Mouse (Mus musculus) embryonic facial prominence, embryonic 14.5 days (tissue): ENCODE measurements around the gene Gng13. TPM values are rescaled to one million over a fixed set of nuclear protein-coding genes. Genes with fewer than 3 reads are reported as not detected.
A peak's percentile ranks its signal among the peaks of the same experiment; 100 is the strongest.

Experiments used
- ATAC-seq: fragments of 200-750 bp; cut with Nextera tagmentation; 2 replicates; pipeline ENCODE4 v1.8.0; 2017; ENCODE audit warnings: low read depth, moderate number of reproducible peaks, moderate TSS enrichment
- DNase-seq: peaks from one replicate; pipeline ENCODE4 v3.0.0-alpha.2; 2015; ENCODE audit warnings: low spot score
- H3K27ac ChIP-seq: fragments of 300-500 bp; sonication (generic); replicated peaks from 2 replicates; pipeline ENCODE4 v1.5.1; 2014; ENCODE audit warnings: low read depth, mild to moderate bottlenecking, low read length, moderate library complexity
- H3K27me3 ChIP-seq: fragments of 300-500 bp; sonication (generic); replicated peaks from 2 replicates; pipeline ENCODE4 v1.6.1; 2014; ENCODE audit warnings: low read length; ENCODE audit not compliant: control insufficient read depth, insufficient read depth
- H3K36me3 ChIP-seq: fragments of 300-500 bp; sonication (generic); 2 replicates; pipeline ENCODE4 v1.6.1; 2014; ENCODE audit warnings: low read length, mixed read lengths; ENCODE audit not compliant: control insufficient read depth, insufficient read depth
- H3K4me1 ChIP-seq: fragments of 300-500 bp; sonication (generic); 2 replicates; pipeline ENCODE4 v1.6.1; 2014; ENCODE audit warnings: antibody characterized with exemption, low read length; ENCODE audit not compliant: control insufficient read depth, insufficient read depth
- H3K4me2 ChIP-seq: fragments of 300-500 bp; sonication (generic); 2 replicates; pipeline ENCODE4 v1.6.1; 2014; ENCODE audit warnings: low read depth, mild to moderate bottlenecking, low read length, moderate library complexity, mixed read lengths
- H3K4me3 ChIP-seq: fragments of 300-500 bp; sonication (generic); 2 replicates; pipeline ENCODE4 v1.5.1; 2014; ENCODE audit warnings: low read depth, mild to moderate bottlenecking, low read length
- H3K9ac ChIP-seq: fragments of 300-500 bp; sonication (generic); 2 replicates; pipeline ENCODE4 v1.6.1; 2014; ENCODE audit warnings: low read depth, mild to moderate bottlenecking, low read length, moderate library complexity, mixed read lengths
- H3K9me3 ChIP-seq: fragments of 300-500 bp; sonication (generic); 2 replicates; pipeline ENCODE4 v1.6.1; 2016; ENCODE audit warnings: low read length; ENCODE audit not compliant: control insufficient read depth
- WGBS: fragments of 180-500 bp; shearing (Covaris S2); extraction: QIAGEN DNeasy Blood & Tissue Kit; methylation state at CpG from one replicate; pipeline ENCODE4 v1.1.7; 2014; 5-methylcytosine and 5-hydroxymethylcytosine counted together
- microRNA-seq: library from miRNA; unstranded; fragments of <30 nt; microRNA quantifications from one replicate; pipeline ENCODE4, GENCODE M21; 2016; ENCODE audit warnings: borderline number of aligned reads
- polyA plus RNA-seq: library from polyadenylated mRNA; unstranded; fragments of >200 nt; fragmentation: Nextera tagmentation; extraction: Ambion mirVana; gene quantifications from 2 replicates; pipeline ENCODE4 v1.2.1, GENCODE M21; 2014

Gng13 gene
- polyA plus RNA-seq, 1 experiment from 2014 or later, result 28.5 TPM

DNA sequence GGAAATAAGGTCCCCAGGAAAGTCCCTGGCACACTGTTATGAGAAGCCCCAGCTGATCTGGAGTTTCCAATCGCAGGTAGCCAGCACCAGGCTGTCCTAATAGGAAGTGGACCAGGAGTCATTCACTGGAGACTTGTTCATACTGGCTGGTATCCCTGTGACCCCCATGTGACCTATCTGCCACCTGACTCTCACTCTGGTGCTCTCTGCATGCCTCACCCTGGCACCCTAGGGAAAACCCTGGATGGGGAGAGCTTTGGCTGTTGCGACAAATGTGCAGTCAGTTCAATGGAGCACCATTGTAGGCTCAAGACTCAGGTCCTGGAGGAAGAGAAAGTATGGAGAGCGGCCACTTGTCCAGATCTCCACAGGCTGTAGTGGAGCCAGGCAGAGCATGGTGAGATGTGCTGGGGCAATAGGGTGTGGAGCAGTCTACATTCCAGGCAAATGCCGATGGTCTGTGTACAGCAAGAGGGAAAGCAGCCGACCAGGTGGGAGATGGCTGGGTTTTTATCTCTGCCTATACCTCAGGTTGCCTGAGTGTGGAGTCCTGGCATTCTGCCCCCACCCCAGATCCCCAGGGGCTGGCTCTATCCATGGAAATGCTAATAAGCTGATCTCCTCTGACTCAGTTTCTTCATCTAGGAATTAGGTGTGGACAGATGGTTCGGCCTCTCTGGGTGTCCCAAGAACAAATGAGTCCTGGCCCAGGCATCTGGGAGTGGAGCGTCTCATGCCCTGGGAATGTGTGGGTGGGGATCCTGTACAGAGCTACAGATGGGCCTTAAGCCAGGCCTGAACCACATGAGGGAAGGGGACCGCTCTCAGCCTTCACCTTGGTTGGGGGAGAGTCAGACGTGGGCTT lies 39.6 kb downstream of the Gng13 start:
- DNase-seq (no peak), ATAC-seq (no peak)
- Histone ChIP-seq H3K36me3 (no peaks in the 10 kb centered on the region), H3K27ac (no peak overlapping the region), H3K27me3 (no peaks in the 10 kb centered on the region), H3K9me3 (no peaks in the 10 kb centered on the region), H3K4me3 (no peak overlapping the region), H3K9ac (no peak overlapping the region; the same call in 1 of the 2 replicates), H3K4me1 (no peaks in the 10 kb centered on the region), H3K4me2 (no peak overlapping the region)
- WGBS, result 65% methylated on average over 9 of the region's 9 CpGs

DNA sequence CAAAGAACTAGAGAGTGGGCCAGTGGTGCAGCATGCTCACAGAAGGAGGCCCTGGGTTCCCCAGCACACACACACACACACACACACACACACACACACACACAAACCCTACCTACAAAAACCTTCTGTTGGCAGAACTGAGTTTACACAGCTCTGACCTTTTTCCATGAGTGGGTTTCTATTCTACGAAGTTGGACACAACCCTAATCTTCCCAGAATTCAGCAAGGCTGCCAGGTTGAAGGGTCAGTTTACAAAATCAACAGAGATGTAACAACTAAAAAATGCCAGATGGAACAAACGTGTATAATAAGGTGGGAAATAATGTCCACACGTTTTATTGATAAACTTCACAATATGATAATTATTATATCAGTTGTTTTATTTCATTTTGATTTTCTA lies 40.7 kb downstream of the Gng13 start:
- H3K9me3 ChIP-seq, result no peaks in the 10 kb centered on the region
- H3K36me3 ChIP-seq, result no peaks in the 10 kb centered on the region
- ATAC-seq (no peak), DNase-seq (no peak)
- H3K9ac ChIP-seq, result no peak overlapping the region
- H3K4me1 ChIP-seq, result no peaks in the 10 kb centered on the region
- no peak overlapping the region for H3K27ac ChIP-seq
- H3K4me2 ChIP-seq, result no peak overlapping the region
- H3K4me3 ChIP-seq, result no peak overlapping the region
- H3K27me3 ChIP-seq, result no peaks in the 10 kb centered on the region
- WGBS, result 57% methylated on average over 3 of the region's 3 CpGs

DNA sequence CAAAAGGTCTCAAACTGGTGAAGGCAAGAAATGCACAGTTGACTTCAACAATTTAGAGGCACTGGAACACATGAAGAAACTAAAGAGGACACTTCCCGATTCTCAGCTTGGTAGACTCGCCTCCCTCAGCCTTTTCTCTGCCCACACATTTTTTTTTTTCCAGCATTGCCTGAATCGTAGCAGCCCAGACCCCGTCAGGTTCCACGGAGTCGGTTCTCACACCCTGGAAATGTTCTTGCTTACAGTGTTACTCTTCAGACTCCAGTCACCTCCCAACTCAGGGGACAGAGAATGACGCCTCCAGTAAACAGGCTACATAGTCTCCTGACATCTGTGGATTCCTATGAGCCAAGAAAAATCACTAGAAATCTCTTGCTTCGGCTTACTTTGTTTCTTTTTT lies 43.2 kb downstream of the Gng13 start:
- Histone ChIP-seq H3K4me2 (no peak overlapping the region), H3K36me3 (no peaks in the 10 kb centered on the region), H3K9me3 (no peaks in the 10 kb centered on the region), H3K9ac (no peak overlapping the region), H3K27ac (no peak overlapping the region), H3K4me1 (no peaks in the 10 kb centered on the region), H3K27me3 (no peaks in the 10 kb centered on the region), H3K4me3 (no peak overlapping the region)
- WGBS, result 78% methylated on average over 8 of the region's 8 CpGs
- ATAC-seq (no peak), DNase-seq (no peak)

DNA sequence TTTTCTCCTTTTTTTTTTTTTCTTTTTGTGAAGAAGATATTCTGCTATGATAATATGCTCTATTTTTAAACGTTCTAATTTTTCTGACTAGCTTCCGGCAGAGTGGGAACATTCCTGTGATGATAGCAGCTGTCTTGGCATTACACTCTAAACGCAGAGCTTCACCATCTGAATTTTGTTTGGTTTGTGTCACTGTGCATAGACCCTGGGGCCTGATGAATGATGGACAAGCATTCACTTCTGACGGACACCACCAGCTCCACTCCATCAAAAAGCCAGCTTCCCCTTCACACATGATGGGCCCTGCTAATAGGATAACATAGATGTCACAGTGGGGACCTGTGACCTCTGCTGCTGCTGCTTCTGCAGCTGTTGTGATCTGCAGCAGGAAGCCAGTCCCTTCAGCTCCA lies 44.6 kb downstream of the Gng13 start:
- DNase-seq, result peak; percentile 42
- H3K4me3 ChIP-seq, result no peak overlapping the region
- H3K9ac ChIP-seq, result no peak overlapping the region
- no peaks in the 10 kb centered on the region for H3K36me3 ChIP-seq
- H3K4me1 ChIP-seq, result no peaks in the 10 kb centered on the region
- whole genome bisulfite sequencing, result 29% methylated on average over 4 of the region's 4 CpGs
- H3K27ac ChIP-seq, result no peak overlapping the region
- no peaks in the 10 kb centered on the region for H3K27me3 ChIP-seq
- H3K9me3 ChIP-seq, result no peaks in the 10 kb centered on the region
- no peak; the same call in 1 of the 2 replicates for ATAC-seq
- H3K4me2 ChIP-seq, result no peak overlapping the region

DNA sequence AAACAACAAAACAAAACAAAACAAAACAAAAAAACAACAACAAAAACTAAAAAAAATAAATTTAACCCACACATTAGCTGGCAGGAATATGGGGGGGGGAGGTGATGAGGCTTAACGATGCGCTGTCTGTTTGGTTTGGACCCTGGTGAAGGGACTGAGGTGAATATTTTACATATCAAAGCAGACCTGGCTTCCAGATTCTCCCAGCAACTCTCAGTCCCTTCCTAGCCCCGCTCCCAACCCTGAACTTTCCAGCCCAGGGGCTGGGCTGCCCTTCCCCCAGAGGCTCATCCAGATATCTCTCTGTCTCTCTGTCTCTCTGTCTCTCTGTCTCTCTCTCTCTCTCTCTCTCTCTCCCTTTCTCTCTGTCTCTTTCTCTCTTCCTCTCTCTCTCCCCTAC lies 45.6 kb downstream of the Gng13 start:
- H3K4me2 ChIP-seq, result no peak overlapping the region
- H3K4me1 ChIP-seq, result no peaks in the 10 kb centered on the region
- H3K27ac ChIP-seq, result no peak overlapping the region
- no peaks in the 10 kb centered on the region for H3K36me3 ChIP-seq
- no peak for ATAC-seq
- H3K9me3 ChIP-seq, result no peaks in the 10 kb centered on the region
- H3K4me3 ChIP-seq, result no peak overlapping the region
- WGBS, result 38% methylated on average over 3 of the region's 3 CpGs
- H3K27me3 ChIP-seq, result no peaks in the 10 kb centered on the region
- no peak for DNase-seq
- no peak overlapping the region for H3K9ac ChIP-seq

DNA sequence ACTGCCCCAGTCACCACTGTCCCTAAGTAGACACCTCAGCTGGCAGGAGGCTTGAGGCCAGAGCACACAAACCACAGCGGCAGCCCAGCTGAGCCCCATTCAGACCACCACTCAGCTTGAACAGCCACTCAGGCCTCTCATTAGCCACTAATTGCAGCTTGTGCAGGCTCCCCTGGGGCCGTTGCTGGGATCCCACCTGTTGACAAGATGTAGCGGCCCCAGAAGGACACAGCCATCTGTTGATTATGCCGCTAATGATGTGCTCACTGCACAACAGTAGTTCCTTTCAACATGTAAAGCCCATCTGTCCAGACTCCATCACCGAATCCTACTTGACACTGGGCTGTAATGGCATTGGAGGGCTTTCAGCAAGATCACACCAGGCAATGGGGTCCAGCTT lies 48.9 kb downstream of the Gng13 start:
- ATAC-seq (peak; percentile 72), DNase-seq (peak; percentile 86)
- H3K36me3 ChIP-seq, result no peaks in the 10 kb centered on the region
- H3K9me3 ChIP-seq, result no peaks in the 10 kb centered on the region
- no peak overlapping the region for H3K4me3 ChIP-seq
- 35% methylated on average over 4 of the region's 5 CpGs for WGBS
- H3K27me3 ChIP-seq, result no peaks in the 10 kb centered on the region
- H3K4me2 ChIP-seq, result no peak overlapping the region
- no peak overlapping the region for H3K9ac ChIP-seq
- no peaks in the 10 kb centered on the region for H3K4me1 ChIP-seq
- H3K27ac ChIP-seq, result no peak overlapping the region

Small RNAs within 50 kb of the gene (microRNA-seq; reads per million reads assigned to microRNA genes)
- gene Gm25083, result not detected

Other genes with a start within 250 kb of the Gng13 start
- gene Sstr5, start 219.9 kb upstream of the Gng13 start, polyA plus RNA-seq, result not detected in 2 replicates
- gene Sox8, start 146.5 kb upstream of the Gng13 start, polyA plus RNA-seq, result 15.8 and 18.0 TPM in 2 replicates
- 27.3 and 30.1 TPM in 2 replicates for gene Lmf1, start 138.1 kb upstream of the Gng13 start, polyA plus RNA-seq
- 12.9 and 15.7 TPM in 2 replicates for gene Chtf18, start 10.2 kb downstream of the Gng13 start, polyA plus RNA-seq
- 19.5 and 23.1 TPM in 2 replicates for gene Rpusd1, start 10.5 kb downstream of the Gng13 start, polyA plus RNA-seq
- 2.0 TPM in 2 replicates for gene Mslnl, start 18.9 kb downstream of the Gng13 start, polyA plus RNA-seq
- 1.7 and 9.4 TPM in 2 replicates for gene Msln, start 37.2 kb downstream of the Gng13 start, polyA plus RNA-seq
- 26.9 and 27.2 TPM in 2 replicates for gene Narfl, start 56.6 kb downstream of the Gng13 start, polyA plus RNA-seq
- gene Haghl, start 68.5 kb downstream of the Gng13 start, polyA plus RNA-seq, result 42.1 and 66.5 TPM in 2 replicates
- 0.09 and 0.65 TPM in 2 replicates for gene Ccdc78, start 69.4 kb downstream of the Gng13 start, polyA plus RNA-seq
- gene Fam173a, start 75.7 kb downstream of the Gng13 start, polyA plus RNA-seq, result 66.1 and 75.2 TPM in 2 replicates
- gene AC134908.4, start 78.5 kb downstream of the Gng13 start, polyA plus RNA-seq, result 0.92 TPM in 1 of 2 replicates, not detected in the other
- gene Metrn, start 80.0 kb downstream of the Gng13 start, polyA plus RNA-seq, result 10.3 and 11.1 TPM in 2 replicates
- 3.4 and 3.5 TPM in 2 replicates for gene Fbxl16, start 91.9 kb downstream of the Gng13 start, polyA plus RNA-seq
- gene Wdr24, start 106.5 kb downstream of the Gng13 start, polyA plus RNA-seq, result 22.9 and 25.5 TPM in 2 replicates
- 35.2 and 36.2 TPM in 2 replicates for gene Jmjd8, start 111.7 kb downstream of the Gng13 start, polyA plus RNA-seq
- 314 and 351 TPM in 2 replicates for gene Stub1, start 116.2 kb downstream of the Gng13 start, polyA plus RNA-seq
- 2.8 and 3.3 TPM in 2 replicates for gene Rhbdl1, start 120.1 kb downstream of the Gng13 start, polyA plus RNA-seq
- 1.4 and 1.6 TPM in 2 replicates for gene Gm20683, start 124.6 kb downstream of the Gng13 start, polyA plus RNA-seq
- gene Rhot2, start 127.7 kb downstream of the Gng13 start, polyA plus RNA-seq, result 12.0 and 13.0 TPM in 2 replicates
- gene Wdr90, start 144.3 kb downstream of the Gng13 start, polyA plus RNA-seq, result 17.6 and 19.8 TPM in 2 replicates
- 25.7 and 36.7 TPM in 2 replicates for gene Mcrip2, start 151.6 kb downstream of the Gng13 start, polyA plus RNA-seq
- 40.6 and 44.1 TPM in 2 replicates for gene Mettl26, start 157.9 kb downstream of the Gng13 start, polyA plus RNA-seq
- 0.42 and 0.48 TPM in 2 replicates for gene Wfikkn1, start 163.7 kb downstream of the Gng13 start, polyA plus RNA-seq
- gene Rab40c, start 202.6 kb downstream of the Gng13 start, polyA plus RNA-seq, result 17.1 and 19.7 TPM in 2 replicates
- gene Pigq, start 227.8 kb downstream of the Gng13 start, polyA plus RNA-seq, result 51.8 and 52.2 TPM in 2 replicates
- gene Nhlrc4, start 227.8 kb downstream of the Gng13 start, polyA plus RNA-seq, result 0.99 TPM in 1 of 2 replicates, not detected in the other
- gene A930017K11Rik, start 235.4 kb downstream of the Gng13 start, polyA plus RNA-seq, result 0.16 TPM in 1 of 2 replicates, not detected in the other